Mouse (Mus musculus) G1E (cell line): ENCODE results near the gene Snx1.

Experiments
- CTCF ChIP-seq: IDR thresholded peaks from 2 replicates; pipeline ENCODE4 v1.5.1; 2012; ENCODE audit warnings: low read depth, low read length, inconsistent platforms, mixed read lengths
- GATA1 ChIP-seq: IDR thresholded peaks from 2 replicates; pipeline ENCODE4 v1.6.1; 2012; ENCODE audit warnings: borderline replicate concordance, low read length, inconsistent platforms, mixed read lengths
- POLR2AphosphoS5 ChIP-seq: IDR thresholded peaks from 2 replicates; pipeline ENCODE4 v1.6.1; 2012; ENCODE audit warnings: low read depth, low read length, inconsistent platforms; ENCODE audit not compliant: insufficient replicate concordance
- TAL1 ChIP-seq: conservative IDR thresholded peaks from 2 replicates; pipeline ENCODE4 v1.6.1; 2012; ENCODE audit warnings: low read depth, low read length, inconsistent platforms, mixed read lengths

GRCm38 (mm10) chr9:66158885-66159430 is 32.6 kb upstream of the Snx1 start:
- TF ChIP-seq CTCF (no peak), GATA1 (no peak), TAL1 (no peak), POLR2AphosphoS5 (no peak)
